Mouse (Mus musculus): ENCODE data around the gene Irgc1.
"Not testable (repeated sequence)": the region's sequence is repeated elsewhere in the genome, so short reads cannot be mapped to it uniquely, and the experiment has no call there.

Irgc1 gene

DNA sequence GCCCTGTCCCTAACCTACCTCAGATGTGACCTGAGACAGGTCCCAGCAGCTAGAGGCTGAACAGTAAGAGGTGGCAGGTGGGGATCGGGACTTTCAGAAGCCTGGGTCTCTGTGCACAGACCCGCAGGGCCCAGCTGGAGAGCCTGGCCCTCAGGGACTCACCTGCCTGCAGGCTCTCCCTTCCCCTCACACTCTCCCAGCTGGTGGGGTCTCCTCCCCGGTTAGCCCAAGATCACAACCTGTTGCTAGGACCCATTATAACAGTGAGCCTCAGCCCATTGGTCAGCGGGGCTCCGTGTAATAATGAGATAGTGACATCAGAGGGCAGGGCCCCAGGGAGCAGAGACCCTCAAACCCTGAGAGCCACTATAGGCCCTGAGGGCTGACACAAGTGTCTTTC lies 16.8 kb downstream of the Irgc1 start:
- no peak for DNase-seq (ENCODE audit: low spot score)

DNA sequence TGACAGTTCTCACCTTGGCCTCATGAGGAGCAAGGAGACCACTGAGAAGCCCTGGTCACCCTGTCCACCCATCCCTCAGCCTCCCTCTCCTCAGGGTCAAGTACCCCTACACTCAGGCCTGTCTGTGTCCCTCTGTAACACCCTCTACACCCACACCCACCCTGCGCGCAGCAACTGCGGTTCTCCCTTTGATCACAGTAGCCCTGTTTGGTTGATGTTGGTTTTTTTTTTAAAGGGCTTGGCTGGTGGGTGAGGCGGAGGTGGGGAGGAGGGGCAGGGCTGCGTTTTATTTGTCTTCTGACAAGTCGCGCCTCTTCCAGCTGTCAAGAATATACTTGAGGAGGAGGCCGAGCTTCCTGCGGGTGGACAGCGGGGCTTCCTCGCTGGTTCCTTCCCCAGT lies 20.4 kb downstream of the Irgc1 start:
- DNase-seq (ENCODE audit: low spot score), result no peak

DNA sequence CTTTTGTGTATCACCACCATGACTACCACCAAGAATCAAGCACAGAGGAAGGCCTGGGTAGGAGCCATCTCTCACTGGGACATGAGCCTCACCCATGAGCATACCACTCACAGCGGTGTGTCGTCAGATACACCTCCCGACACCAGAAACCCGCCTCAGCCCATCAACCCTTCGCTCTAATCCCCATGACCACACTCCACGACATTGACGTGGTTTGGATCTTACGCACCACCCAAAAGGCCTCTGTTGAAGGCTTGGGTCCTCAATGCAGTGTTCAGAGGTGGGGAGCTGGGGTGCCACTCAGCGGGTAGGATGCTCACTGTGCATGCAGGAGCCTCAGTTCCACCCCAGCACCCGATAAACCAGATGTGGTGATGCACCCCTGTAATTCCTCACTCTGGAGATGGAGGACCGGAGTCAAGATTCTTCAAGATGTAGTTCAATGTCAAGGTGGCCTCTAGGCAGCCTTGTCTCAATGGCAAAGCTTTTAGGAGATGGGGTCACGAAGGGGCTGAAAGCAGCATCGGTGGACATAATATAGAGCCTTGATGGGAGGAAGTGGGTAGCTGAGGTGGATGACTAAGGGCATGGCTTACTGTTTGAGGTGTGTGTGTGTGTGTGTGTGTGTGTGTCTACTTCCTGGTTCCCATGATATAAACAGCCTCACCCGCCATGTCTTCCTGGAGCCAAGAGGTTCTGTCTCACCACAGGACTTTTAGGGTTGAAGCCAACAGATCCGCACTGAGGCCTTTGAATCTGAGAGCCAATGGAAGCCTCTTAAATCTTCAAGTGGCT lies 21.3 kb downstream of the Irgc1 start:
- no peak for DNase-seq (ENCODE audit: low spot score)

DNA sequence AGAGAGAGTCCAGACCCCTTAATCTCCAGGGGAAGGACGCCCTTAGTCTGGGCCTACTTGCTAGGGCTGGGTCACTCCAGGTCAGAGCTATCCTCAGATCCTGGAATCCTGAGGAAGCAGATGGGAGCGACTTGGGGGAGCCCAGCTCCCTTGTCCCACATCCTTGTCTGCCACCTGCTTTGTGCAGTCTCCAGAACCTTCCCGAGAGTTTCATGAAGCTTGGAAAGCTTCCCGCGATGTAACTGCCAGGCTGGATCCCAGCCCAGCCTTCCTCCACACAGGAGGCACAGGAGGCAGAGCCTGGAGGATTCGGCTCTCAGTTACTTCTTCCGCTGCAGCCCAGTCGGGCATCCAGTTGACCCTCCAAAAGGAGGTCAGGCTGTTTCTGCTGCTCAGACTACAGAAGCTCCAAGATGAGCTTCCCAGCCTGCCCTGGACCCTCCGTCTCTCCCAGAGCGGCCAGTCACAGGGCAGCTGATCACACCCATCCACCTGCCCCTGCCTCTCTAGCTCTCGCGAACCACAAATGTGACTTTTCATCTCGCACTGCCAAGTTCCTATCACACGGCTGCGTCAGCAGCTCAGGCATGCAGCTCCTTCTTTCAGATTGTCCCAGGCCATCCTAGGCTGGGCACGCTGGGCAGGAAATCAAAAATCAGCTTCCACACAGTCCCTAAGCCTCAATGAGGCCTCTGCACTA lies 22.5 kb downstream of the Irgc1 start:
- no peak for DNase-seq (ENCODE audit: low spot score)

DNA sequence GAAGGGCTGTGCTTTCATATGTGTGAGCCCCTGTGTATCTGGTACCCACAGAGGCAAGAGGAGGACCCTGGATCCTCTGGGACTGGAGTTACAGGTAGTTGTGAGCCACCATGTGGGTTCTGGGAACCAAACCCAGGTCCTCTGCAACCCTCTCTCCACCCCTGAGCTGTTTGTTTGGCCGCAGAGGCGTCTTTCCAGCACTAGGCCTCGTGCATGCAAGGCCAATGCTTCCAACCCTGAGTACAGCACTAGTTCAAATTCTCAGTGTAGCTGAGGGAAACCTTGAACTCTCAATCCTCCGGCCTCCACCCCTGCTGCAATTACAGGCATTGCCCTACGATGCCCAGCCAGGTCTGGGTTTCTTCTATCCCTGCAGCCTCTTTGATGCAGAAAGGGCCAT lies 23.4 kb downstream of the Irgc1 start:
- no peak for DNase-seq (ENCODE audit: low spot score)

DNA sequence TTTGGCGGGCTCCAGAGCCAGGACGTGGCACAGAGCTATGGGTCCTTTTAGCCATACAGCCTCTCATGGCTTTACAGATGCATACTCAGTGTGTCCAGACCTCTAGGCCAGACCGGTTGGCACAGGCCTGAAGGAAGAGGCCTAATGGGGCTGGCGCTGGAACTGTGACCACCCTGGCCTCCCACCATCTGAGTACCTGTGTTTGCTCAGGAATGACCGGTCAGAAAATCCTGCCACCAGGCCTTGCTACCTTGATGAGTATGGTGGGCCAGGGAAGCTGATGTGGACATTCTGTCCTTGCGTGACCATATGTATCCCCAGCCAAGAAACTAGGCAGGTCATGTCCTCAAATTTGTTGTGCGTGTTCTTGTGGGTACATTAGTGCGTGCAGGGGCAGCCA lies 24.9 kb downstream of the Irgc1 start:
- DNase-seq (ENCODE audit: low spot score), result no peak

DNA sequence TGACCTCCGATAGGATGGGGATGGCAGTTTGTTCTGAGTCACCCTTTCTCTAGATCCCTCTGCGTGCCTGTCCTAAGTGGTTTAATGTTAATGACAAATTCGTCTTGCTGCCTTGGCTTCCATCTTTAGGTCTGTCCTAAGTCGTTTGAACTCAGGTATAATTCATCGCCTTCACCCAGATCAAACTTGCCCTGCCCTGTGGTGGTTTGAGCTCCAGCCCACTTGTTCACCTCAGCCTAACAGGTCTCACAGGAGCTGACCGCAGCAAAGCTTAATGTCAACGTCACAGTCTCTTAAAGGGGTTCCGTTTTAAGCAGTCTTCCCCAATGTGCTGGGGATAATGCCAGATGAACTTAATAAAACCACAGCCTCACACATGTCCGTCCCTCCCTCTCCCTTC lies 26.2 kb downstream of the Irgc1 start:
- no peak for DNase-seq (ENCODE audit: low spot score)

DNA sequence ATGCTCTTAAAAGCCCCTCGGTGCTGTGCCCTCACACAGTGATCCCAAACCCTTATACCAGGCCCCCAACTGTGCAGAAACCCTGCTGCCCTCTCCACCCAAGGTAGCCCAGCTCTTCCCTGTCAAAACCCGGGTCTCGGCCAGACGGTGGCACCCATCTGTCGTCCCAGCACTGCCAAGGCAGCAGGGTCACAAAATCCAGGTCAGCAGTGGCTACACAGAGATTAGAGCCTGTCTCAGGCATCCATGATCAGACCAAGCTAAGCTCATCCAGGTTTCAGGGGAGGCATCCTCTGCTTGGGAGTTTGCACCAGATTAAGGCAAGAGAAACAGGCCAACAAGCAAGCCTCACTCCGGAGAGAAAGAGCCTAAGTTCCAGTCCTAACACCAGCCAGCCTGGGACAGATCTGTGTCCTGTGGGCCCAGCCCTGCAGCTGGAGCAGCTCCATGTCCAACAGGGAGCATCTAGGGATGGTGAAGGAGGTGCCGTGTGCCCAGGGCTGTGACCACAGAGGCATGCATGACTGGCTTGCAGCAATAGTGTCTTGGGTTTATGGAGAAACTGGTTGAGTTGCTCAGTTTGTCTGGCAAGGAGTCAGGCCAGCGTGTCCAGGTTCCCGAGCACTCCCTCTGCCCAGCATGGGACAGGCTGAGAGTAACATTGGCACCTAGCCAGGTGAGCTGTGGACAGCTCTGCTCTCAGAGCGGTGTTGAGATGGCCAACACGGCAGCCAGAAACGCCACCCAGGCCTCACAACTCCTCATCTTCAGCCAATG lies 28.0 kb downstream of the Irgc1 start:
- DNase-seq (ENCODE audit: low spot score), result no peak

DNA sequence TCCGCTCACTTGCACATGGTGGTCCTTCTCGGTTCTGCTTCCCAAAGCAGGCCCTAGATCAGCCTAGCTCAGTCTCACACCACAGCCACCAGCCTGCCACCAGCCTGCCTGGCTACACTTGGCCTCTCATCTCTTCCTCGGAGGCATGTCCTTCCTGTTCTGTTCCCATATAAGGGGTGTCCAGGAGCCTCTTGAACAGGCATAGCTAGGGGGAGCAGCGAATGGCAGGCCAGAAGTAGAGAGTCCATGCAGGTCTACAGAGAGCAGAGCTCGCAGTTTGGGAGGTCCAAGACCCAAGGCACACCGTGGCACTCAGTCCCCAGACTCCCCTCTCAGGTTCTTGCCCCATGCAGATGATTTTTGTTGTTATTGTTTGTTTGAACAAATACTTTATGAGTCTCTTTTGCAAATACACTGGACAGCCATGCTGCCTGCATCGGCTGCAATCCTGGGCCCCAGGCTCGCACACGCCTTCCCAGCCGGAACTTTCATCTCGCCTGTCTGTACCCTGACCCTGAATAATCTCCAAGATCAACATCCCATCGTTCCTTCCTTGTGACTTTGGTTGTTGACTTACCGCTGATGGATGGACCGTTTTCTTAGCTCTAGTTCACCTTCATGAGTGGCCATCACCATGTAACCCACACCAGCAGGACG lies 28.9 kb downstream of the Irgc1 start:
- no peak for DNase-seq (ENCODE audit: low spot score)

DNA sequence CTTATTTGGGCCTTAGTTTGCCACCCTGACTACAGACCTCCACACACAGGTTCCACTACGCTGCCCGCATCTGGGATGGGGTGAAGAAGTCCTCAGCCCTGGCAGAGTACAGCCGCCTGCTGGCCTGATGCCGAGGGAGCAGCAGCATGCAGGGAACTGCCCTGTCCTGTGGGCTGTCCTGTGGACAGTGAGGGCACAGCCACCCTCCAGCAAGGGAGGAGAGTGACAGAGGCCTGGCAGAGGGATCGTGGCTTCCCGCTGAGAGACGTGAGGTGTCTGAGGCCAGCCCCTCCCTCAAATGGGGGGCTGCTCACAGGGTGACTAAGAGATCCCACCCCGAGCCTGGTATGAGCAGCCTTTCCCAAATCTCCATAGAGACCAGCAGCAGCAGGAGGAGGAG lies 29.8 kb downstream of the Irgc1 start:
- DNase-seq (ENCODE audit: low spot score), result no peak

DNA sequence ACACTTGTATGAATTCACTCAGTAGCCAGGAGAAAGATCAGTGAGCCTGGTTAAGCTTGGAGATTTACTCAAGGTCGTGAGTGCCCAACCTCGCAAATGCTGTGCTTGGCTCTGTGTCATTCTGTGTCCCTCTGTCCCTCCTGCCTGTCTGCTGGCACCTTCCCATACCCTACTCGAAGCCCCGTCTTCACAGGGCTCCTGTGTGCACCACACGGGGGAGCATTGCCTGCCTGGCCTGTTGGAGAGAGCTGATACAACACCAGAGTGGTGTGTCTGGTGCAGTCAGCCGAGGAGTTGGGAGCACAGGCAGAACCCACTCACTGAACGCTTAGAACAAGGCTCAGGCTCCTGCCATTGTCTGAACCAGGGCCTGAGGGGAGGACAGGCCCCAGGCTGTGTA lies 30.4 kb downstream of the Irgc1 start:
- DNase-seq (ENCODE audit: low spot score), result no peak

DNA sequence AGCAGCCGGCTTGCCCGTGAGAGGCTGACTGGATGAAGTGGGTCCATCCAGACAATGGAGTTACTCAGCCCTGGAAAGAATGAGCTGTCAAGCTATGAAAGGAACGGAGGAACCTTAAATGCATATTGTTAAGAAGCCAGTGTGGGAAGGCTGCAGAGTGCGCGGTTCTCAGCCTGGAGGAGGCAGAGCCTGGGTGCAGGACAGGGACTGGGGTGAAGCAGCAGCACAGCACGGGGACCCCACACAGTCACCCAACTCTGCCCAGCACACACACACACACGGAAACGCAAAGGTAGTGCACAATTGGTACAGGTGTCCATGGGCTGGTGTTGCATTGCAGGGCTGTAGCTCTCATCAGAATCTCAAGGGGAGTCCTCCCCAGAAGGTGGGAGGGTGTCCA lies 32.5 kb downstream of the Irgc1 start:
- DNase-seq (ENCODE audit: low spot score), result peak; percentile 26

DNA sequence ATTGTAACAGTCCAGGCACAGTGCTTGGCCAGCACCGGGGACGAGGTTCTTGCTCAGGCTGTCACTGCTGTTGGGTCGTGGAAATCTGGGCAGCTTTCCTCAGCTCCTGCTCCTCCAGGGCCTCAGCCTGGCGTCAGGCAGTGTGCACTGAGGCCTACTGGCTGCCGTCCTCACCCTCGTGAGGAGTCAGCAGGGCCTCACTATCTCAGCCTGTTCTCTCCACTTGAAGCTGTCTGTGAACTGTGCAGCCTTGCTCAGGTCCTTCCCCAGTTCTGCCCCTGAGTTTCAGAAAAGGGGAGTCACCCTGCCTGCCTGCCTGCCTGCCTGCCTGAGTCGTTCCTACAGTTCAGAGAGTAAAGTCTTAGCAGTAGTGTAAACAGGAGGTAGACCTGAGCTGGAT lies 36.8 kb downstream of the Irgc1 start:
- no peak for DNase-seq (ENCODE audit: low spot score)

DNA sequence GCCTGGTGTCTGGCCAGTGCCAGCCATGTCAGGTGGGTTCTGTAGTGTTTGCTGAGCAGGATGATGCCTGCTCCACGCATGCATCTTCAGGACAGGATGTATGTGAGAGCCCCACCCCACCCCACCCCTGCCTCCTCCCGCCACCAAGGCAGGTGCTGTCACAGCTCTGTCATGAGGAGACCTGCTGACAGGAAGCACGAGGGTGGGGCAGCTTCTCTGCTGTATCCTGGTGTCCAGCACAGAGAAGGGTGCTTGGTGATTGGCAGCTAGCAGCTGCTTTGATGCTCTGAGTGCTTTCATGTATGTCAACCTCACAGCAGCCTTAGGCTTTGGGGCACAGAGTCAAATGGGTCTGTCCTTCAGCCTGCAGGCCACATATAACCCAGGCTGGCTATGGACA lies 38.5 kb downstream of the Irgc1 start:
- DNase-seq (ENCODE audit: low spot score), result no peak

DNA sequence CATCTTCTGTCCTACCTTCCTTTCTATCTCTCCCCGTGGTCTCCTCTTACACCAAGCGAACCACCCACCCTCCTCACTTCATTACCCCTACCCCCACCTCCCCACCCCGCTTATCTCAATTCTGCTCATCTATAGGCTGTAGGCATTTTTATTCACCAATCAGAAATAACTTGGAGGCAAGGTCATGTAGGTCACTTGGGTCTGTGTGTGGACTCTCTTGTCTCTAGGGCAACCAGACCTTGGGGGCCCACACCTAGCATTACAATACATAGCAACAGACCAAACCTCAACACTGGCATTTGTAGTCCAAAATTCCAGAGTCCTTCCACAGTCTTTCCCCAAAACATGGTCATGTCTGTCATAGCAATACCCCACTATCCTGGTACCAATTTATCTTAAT lies 41.3 kb downstream of the Irgc1 start:
- no peak for DNase-seq (ENCODE audit: low spot score)

DNA sequence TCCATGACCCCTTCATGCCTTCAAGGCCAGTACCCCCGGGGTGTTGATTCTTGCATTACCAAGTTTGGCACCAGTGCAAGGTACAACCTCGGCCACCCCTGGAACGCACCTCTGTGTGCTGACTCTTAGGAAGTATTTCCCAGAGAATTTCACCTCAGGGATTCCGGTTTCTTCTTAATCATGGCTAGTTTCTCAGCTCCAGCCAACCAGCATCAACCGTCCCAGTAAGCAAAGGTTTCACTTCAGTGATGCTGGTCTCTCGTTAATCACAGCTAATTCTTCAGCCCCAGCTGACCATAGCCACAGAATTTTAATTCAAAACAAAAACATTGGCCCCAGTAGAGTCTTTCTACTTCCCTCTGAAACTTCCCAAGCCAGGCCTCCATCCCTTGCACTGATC lies 42.0 kb downstream of the Irgc1 start:
- DNase-seq (ENCODE audit: low spot score), result no peak

DNA sequence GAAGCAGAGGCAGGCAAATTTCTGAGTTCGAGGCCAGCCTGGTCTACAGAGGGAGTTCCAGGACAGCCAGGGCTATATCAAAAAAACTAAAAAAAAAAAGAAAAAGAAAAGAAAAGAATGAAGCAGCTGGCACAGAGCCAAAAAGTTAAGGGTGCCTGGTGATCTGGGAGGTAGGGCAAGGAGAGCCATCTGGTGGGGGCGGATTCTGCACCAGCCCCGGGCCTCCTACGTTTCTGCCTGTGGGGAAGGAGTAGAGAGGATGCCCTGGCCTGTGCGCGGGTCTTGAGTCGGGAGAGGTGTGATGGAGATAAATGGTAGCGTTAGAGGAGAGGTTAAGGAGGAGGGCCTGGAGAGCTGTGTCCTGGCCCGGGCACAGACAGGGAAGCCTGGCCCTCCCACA lies 43.9 kb downstream of the Irgc1 start:
- DNase-seq (ENCODE audit: low spot score), result no peak

DNA sequence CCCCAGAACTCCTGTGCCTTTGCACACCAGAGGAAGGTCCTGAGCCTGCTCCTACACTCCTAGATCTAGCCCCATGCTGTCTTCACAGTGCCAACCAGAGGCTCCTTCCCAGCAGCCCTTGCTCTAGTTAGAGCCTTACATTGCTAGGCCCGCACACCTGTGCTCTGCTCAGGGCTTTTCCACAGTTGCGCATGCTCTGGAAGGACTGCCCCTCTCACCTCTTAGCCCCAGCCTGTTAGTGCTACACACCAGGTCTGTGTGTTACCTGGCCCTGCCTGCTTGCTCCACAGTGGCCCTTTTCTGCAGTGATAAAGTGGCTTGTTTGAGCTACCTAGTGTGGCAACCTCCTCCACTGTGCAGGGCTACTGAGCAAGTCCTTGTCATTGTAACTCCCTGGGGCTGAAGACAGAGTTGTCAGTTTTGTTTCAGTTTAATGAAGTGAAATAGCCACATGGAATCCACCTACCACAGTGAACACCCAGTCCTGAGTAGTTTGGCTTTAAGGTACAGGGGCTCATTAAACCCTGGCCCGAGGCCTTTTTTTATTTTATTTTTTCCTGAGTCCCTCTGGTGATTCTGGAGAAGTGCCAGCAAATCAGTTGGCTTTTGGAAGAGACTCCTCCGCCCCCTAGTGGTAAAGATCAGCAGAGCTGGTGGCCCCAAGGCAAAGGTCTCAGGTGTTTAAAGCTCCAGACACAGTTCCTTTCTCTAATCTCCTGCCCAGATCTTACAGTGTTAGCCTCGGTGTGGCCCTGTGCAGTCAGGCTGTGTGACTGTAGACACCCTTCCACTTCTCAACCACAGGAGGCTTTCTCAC lies 45.4 kb downstream of the Irgc1 start:
- DNase-seq (ENCODE audit: low spot score), result peak; percentile 81

DNA sequence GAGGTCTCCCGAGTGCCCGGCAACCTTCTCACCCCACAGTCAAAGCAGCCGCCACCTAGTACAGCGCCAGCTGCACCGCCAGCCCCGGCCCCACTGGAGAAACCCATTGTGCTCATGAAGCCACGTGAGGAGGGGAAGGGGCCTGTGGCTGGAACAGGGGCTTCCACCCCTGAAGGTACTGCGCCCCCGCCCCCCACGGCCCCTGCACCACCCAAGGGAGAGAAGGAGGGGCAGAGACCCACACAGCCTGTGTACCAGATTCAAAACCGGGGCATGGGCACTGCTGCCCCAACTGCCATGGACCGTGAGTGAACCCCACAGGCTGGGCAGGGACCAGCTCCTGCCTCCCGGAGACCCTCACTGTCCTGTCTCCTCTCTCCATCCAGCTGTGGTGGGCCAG lies 46.4 kb downstream of the Irgc1 start:
- DNase-seq (ENCODE audit: low spot score), result no peak

DNA sequence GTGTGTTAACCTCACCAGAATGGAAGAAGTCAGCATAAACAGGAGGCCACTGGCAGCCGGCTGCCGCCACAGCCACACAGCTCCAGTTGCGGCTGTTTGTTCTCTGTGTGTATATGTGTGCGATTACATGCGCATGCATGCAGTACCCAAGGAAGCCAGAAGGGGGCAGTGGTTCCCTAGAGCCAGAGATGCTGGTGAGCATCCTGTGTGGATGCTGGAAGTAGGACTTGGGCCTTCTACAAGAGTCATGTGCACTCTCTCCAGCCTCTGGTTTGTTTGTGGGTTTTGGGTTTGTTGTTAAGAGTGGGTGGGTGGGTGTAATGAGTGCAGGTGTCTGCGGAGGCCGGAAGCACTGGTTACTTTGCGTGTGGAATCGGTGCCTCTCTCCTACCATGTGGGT lies 49.2 kb downstream of the Irgc1 start:
- DNase-seq (ENCODE audit: low spot score), result no peak

DNA sequence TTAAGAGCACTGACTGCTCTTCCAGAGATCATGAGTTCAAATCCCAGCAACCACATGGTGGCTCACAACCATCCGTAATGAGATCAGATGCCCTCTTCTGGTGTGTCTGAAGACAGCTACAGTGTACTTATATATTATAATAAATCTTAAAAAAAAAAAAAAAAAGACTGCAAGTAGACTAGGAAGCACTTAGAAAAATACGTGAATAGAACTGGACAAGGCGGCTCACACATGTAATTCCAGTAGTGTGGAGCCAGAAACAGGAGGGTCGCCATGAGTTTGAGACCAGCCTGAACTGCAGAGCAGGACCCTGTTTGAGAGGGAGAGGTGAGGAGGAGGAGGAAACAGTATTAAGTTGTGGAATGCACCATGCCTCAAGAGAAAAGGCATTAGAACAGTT lies 51.6 kb downstream of the Irgc1 start:
- DNase-seq (ENCODE audit: low spot score), result not testable (repeated sequence)

DNA sequence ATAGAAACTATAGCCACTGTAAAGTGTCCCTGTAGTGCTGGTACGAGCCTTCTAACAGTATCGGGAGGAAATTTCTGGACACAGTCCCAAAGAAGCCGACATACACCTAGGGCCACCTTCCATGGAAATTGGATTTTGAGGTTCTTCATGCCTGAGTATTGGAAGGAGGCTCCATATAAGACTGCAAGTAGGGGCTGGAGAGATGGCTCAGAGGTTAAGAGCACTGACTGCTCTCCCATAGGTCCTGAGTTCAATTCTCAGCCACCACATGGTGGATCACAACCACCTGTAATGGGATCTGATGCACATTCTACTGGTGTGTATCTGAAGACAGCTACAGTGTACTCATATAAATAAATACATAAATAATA lies 52.0 kb downstream of the Irgc1 start:
- no peak for DNase-seq (ENCODE audit: low spot score)
